Mouse (Mus musculus): ENCODE measurements around the gene Ak1. TPM values are rescaled to one million over a fixed set of nuclear protein-coding genes. Genes with fewer than 3 reads are reported as not detected.

Ak1 gene
- polyA plus RNA-seq, 1 experiment from 2014 or later = 10.5 TPM

GRCm38 (mm10) chr2:32636617-32637016, 15.1 kb downstream of the Ak1 start:
- TF ChIP-seq CTCF (IDR thresholded peaks at IDR 0.05; ENCODE audit: low read depth) = no peak
- no peaks in the 10 kb centered on the region for H3K9me3 ChIP-seq (ENCODE audit: control insufficient read depth)
- 0 out of 2 replicates have a peak, but pooled peaks cover 2% of the 10 kb centered on the region for H3K4me1 ChIP-seq (replicated peaks; ENCODE audit: control insufficient read depth, insufficient read depth, low read length)
- H3K36me3 ChIP-seq (ENCODE audit: control insufficient read depth, insufficient read depth) = no peaks in the 10 kb centered on the region
- 81% methylated on average over 7 of the region's 7 CpGs for WGBS
- no peak overlapping the region for H3K4me2 ChIP-seq (replicated peaks; ENCODE audit: low read depth)
- H3K9ac ChIP-seq (ENCODE audit: low read depth, low read length) = no peak overlapping the region
- no peak for ATAC-seq
- no peaks in the 10 kb centered on the region for H3K27me3 ChIP-seq (replicated peaks; ENCODE audit: control insufficient read depth, insufficient read depth, low read length)
- no peak overlapping the region for H3K4me3 ChIP-seq (ENCODE audit: low read depth, low read length)
- H3K27ac ChIP-seq (ENCODE audit: low read depth, low read length) = no peak overlapping the region

- ATAC-seq = 0 out of 2 replicates have a peak, but pooled peaks have one; percentile 31
- Histone ChIP-seq H3K27me3 (replicated peaks; ENCODE audit: control insufficient read depth, insufficient read depth, low read length) (no peaks in the 10 kb centered on the region), H3K4me1 (replicated peaks; ENCODE audit: control insufficient read depth, insufficient read depth, low read length) (0 out of 2 replicates have a peak, but pooled peaks cover 2% of the 10 kb centered on the region), H3K27ac (ENCODE audit: low read depth, low read length) (0 out of 2 replicates have a peak overlapping the region, but pooled peaks have one; percentile 35), H3K36me3 (ENCODE audit: control insufficient read depth, insufficient read depth) (no peaks in the 10 kb centered on the region), H3K4me3 (ENCODE audit: low read depth, low read length) (no peak overlapping the region), H3K9ac (ENCODE audit: low read depth, low read length) (no peak overlapping the region), H3K4me2 (replicated peaks; ENCODE audit: low read depth) (no peak overlapping the region), H3K9me3 (ENCODE audit: control insufficient read depth) (no peaks in the 10 kb centered on the region)
- 30% methylated on average over 11 of the region's 11 CpGs for WGBS
- TF ChIP-seq CTCF (IDR thresholded peaks at IDR 0.05; ENCODE audit: low read depth) = no peak
Measured at GRCm38 (mm10) chr2:32637778-32638281, 16.3 kb downstream of the Ak1 start.

GRCm38 (mm10) chr2:32639632-32640031, 18.1 kb downstream of the Ak1 start:
- H3K9ac ChIP-seq (ENCODE audit: low read depth, low read length) = no peak overlapping the region
- H3K27ac ChIP-seq (ENCODE audit: low read depth, low read length) = no peak overlapping the region
- ATAC-seq = no peak
- H3K4me3 ChIP-seq (ENCODE audit: low read depth, low read length) = no peak overlapping the region
- 48% methylated on average over 1 of the region's 1 CpGs for WGBS
- H3K27me3 ChIP-seq (replicated peaks; ENCODE audit: control insufficient read depth, insufficient read depth, low read length) = no peaks in the 10 kb centered on the region
- H3K36me3 ChIP-seq (ENCODE audit: control insufficient read depth, insufficient read depth) = no peaks in the 10 kb centered on the region
- no peak overlapping the region for H3K4me2 ChIP-seq (replicated peaks; ENCODE audit: low read depth)
- H3K9me3 ChIP-seq (ENCODE audit: control insufficient read depth) = no peaks in the 10 kb centered on the region
- H3K4me1 ChIP-seq (replicated peaks; ENCODE audit: control insufficient read depth, insufficient read depth, low read length) = 0 out of 2 replicates have a peak, but pooled peaks cover 2% of the 10 kb centered on the region
- TF ChIP-seq CTCF (IDR thresholded peaks at IDR 0.05; ENCODE audit: low read depth) = 0 out of 2 replicates have a peak, but pooled peaks have one; percentile 8

GRCm38 (mm10) chr2:32640550-32641051, 19.0 kb downstream of the Ak1 start:
- H3K27ac ChIP-seq (ENCODE audit: low read depth, low read length) = no peak overlapping the region
- no peak for ATAC-seq
- H3K4me1 ChIP-seq (replicated peaks; ENCODE audit: control insufficient read depth, insufficient read depth, low read length) = 0 out of 2 replicates have a peak, but pooled peaks cover 2% of the 10 kb centered on the region
- WGBS = 62% methylated on average over 6 of the region's 6 CpGs
- TF ChIP-seq CTCF (IDR thresholded peaks at IDR 0.05; ENCODE audit: low read depth) = no peak
- no peak overlapping the region for H3K4me2 ChIP-seq (replicated peaks; ENCODE audit: low read depth)
- no peaks in the 10 kb centered on the region for H3K27me3 ChIP-seq (replicated peaks; ENCODE audit: control insufficient read depth, insufficient read depth, low read length)
- no peaks in the 10 kb centered on the region for H3K36me3 ChIP-seq (ENCODE audit: control insufficient read depth, insufficient read depth)
- H3K9me3 ChIP-seq (ENCODE audit: control insufficient read depth) = no peaks in the 10 kb centered on the region
- no peak overlapping the region for H3K4me3 ChIP-seq (ENCODE audit: low read depth, low read length)
- no peak overlapping the region for H3K9ac ChIP-seq (ENCODE audit: low read depth, low read length)

GRCm38 (mm10) chr2:32641810-32642209, 20.3 kb downstream of the Ak1 start:
- Histone ChIP-seq H3K4me1 (replicated peaks; ENCODE audit: control insufficient read depth, insufficient read depth, low read length) (0 out of 2 replicates have a peak, but pooled peaks cover 2% of the 10 kb centered on the region), H3K9ac (ENCODE audit: low read depth, low read length) (no peak overlapping the region), H3K4me2 (replicated peaks; ENCODE audit: low read depth) (no peak overlapping the region), H3K27ac (ENCODE audit: low read depth, low read length) (no peak overlapping the region), H3K9me3 (ENCODE audit: control insufficient read depth) (no peaks in the 10 kb centered on the region), H3K36me3 (ENCODE audit: control insufficient read depth, insufficient read depth) (no peaks in the 10 kb centered on the region), H3K4me3 (ENCODE audit: low read depth, low read length) (no peak overlapping the region), H3K27me3 (replicated peaks; ENCODE audit: control insufficient read depth, insufficient read depth, low read length) (no peaks in the 10 kb centered on the region)
- ATAC-seq = no peak
- 92% methylated on average over 5 of the region's 5 CpGs for WGBS
- TF ChIP-seq CTCF (IDR thresholded peaks at IDR 0.05; ENCODE audit: low read depth) = no peak

GRCm38 (mm10) chr2:32642813-32643212, 21.3 kb downstream of the Ak1 start:
- Histone ChIP-seq H3K27me3 (replicated peaks; ENCODE audit: control insufficient read depth, insufficient read depth, low read length) (no peaks in the 10 kb centered on the region), H3K36me3 (ENCODE audit: control insufficient read depth, insufficient read depth) (no peaks in the 10 kb centered on the region), H3K9ac (ENCODE audit: low read depth, low read length) (no peak overlapping the region), H3K4me2 (replicated peaks; ENCODE audit: low read depth) (no peak overlapping the region), H3K4me1 (replicated peaks; ENCODE audit: control insufficient read depth, insufficient read depth, low read length) (no peaks in the 10 kb centered on the region), H3K4me3 (ENCODE audit: low read depth, low read length) (no peak overlapping the region), H3K27ac (ENCODE audit: low read depth, low read length) (no peak overlapping the region), H3K9me3 (ENCODE audit: control insufficient read depth) (no peaks in the 10 kb centered on the region)
- ATAC-seq = no peak
- 71% methylated on average over 7 of the region's 7 CpGs for WGBS
- TF ChIP-seq CTCF (IDR thresholded peaks at IDR 0.05; ENCODE audit: low read depth) = no peak

Data from intestine, postnatal 0 days (tissue).